Mouse (Mus musculus) thymus, adult 2 months (tissue): ENCODE results near the gene Muc15.

Experiments
- CTCF ChIP-seq: fragments of 200-500 bp; IDR thresholded peaks from 2 replicates; pipeline ENCODE4 v1.5.1; 2012; ENCODE audit warnings: mild to moderate bottlenecking, control low read depth, low read length, moderate library complexity, borderline replicate concordance; ENCODE audit not compliant: control insufficient read depth, poor library complexity, insufficient read depth; ENCODE audit errors: extremely low read depth
- POLR2A ChIP-seq: fragments of 200-500 bp; IDR thresholded peaks from 2 replicates; pipeline ENCODE4 v1.6.1; 2012; ENCODE audit warnings: mild to moderate bottlenecking, low read length, control low read depth, moderate library complexity; ENCODE audit not compliant: control insufficient read depth, poor library complexity, insufficient read depth; ENCODE audit errors: extremely low read depth

DNA sequence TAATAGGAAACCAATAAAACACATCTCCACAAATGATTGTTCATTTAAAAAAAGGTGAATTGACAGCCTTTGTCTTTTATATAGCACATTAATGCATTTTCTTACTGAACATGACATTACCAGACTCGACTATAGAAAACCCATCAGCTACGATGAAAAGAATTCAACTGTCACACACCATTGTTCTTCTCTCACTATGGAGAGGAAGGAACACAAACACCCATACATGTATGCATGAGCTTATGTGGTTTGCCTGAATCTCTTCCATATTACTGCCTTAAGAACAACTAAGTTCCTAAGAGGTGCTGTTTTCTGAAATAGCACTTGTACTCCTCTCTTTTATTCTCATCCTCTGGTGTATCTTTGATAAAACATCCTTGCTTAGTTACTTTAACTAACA, 38.3 kb downstream of the Muc15 start:
- TF ChIP-seq CTCF (no peak), POLR2A (no peak)
